Mouse (Mus musculus) adrenal gland, postnatal 10 days (tissue): ENCODE data around the gene Pik3r4. TPM values are rescaled to one million over a fixed set of nuclear protein-coding genes. Genes with fewer than 3 reads are reported as not detected.

Experiments used
- DNase-seq: peaks from one replicate; pipeline ENCODE4 v3.0.0; 2021; ENCODE audit warnings: mixed read lengths
- total RNA-seq, 2 experiments: library from RNA; stranded (reverse); gene quantifications; 2 replicates each; pipeline ENCODE4 v1.2.3; 2021

The Pik3r4 gene
- total RNA-seq, 2 experiments from 2014 or later, result 26.3 to 33.5 TPM

GRCm38 (mm10) chr9:105696818-105697564 is 54.2 kb downstream of the Pik3r4 start:
- DNase-seq, result peak; percentile 59

GRCm38 (mm10) chr9:105697764-105698396 is 55.1 kb downstream of the Pik3r4 start:
- DNase-seq, result peak; percentile 42

GRCm38 (mm10) chr9:105700702-105701101 is 57.9 kb downstream of the Pik3r4 start:
- DNase-seq, result no peak

- DNase-seq, result no peak
Measured at GRCm38 (mm10) chr9:105701966-105702365, 59.2 kb downstream of the Pik3r4 start.

- DNase-seq, result no peak
Measured at GRCm38 (mm10) chr9:105704226-105704932, 61.6 kb downstream of the Pik3r4 start.

- no peak for DNase-seq
Measured at GRCm38 (mm10) chr9:105705011-105705410, 62.2 kb downstream of the Pik3r4 start.

- DNase-seq, result no peak
Measured at GRCm38 (mm10) chr9:105712049-105712448, 69.3 kb downstream of the Pik3r4 start.

GRCm38 (mm10) chr9:105719367-105719766 is 76.6 kb downstream of the Pik3r4 start:
- DNase-seq, result no peak

GRCm38 (mm10) chr9:105719851-105720395 is 77.1 kb downstream of the Pik3r4 start:
- DNase-seq, result no peak

GRCm38 (mm10) chr9:105720430-105720829 is 77.7 kb downstream of the Pik3r4 start:
- no peak for DNase-seq

GRCm38 (mm10) chr9:105731976-105732375 is 89.2 kb downstream of the Pik3r4 start:
- DNase-seq, result peak; percentile 5

GRCm38 (mm10) chr9:105734651-105735050 is 91.9 kb downstream of the Pik3r4 start:
- peak; percentile 47 for DNase-seq

- DNase-seq, result no peak
Measured at GRCm38 (mm10) chr9:105735195-105735594, 92.4 kb downstream of the Pik3r4 start.

Other genes starting within 250 kb of the Pik3r4 start
- gene Aste1, start 247.6 kb upstream of the Pik3r4 start, total RNA-seq, result 10 to 100 TPM; 13.9 to 18.4 TPM
- under 1 TPM in 1 of 2 experiments, not detected in 1; 0.15 TPM for gene Nek11, start 247.5 kb upstream of the Pik3r4 start, total RNA-seq
- gene Atp2c1, start 115.7 kb upstream of the Pik3r4 start, total RNA-seq, result 10 to 100 TPM; 54.7 to 63.4 TPM
- 10 to 100 TPM in 1 of 2 experiments, 1 to 10 TPM in 1; 9.3 to 11.5 TPM for gene Col6a6, start 185.2 kb downstream of the Pik3r4 start, total RNA-seq